ENCODE assay signal across 29 mouse cellular contexts in genomic region chr19:21068381-21068780, GRCm38 (mm10).
"Had no signal": no experiment of that assay in that cellular context is flagged by ENCODE, and none has a peak within 500 bp of the region (broad histone marks: within the 10 kb centered on the region; RNA-seq: fewer than 3 reads in every experiment).

No protein-coding gene starts in this region.

- H3K4me3 ChIP-seq: gastrocnemius, adult 2 months; heart, adult 2 months; heart, embryonic 13.5 days; heart, embryonic 15.5 days; hindbrain, embryonic 10.5 days; hindbrain, embryonic 12.5 days; intestine, embryonic 15.5 days; kidney, embryonic 15.5 days; limb, embryonic 10.5 days; limb, embryonic 12.5 days; liver, embryonic 13.5 days; liver, embryonic 15.5 days had no signal

- H3K4me1 ChIP-seq: heart, embryonic 13.5 days; heart, embryonic 15.5 days; hindbrain, embryonic 10.5 days; hindbrain, embryonic 12.5 days; intestine, embryonic 15.5 days; kidney, embryonic 15.5 days; limb, embryonic 10.5 days; limb, embryonic 12.5 days; liver, embryonic 13.5 days; liver, embryonic 15.5 days had no signal

- H3K9ac ChIP-seq: heart, embryonic 13.5 days; heart, embryonic 15.5 days; hindbrain, embryonic 12.5 days; hindbrain, embryonic 14.5 days; intestine, embryonic 15.5 days; kidney, embryonic 15.5 days; limb, embryonic 12.5 days; liver, embryonic 13.5 days; liver, embryonic 15.5 days had no signal

- H3K4me2 ChIP-seq: heart, embryonic 11.5 days; heart, embryonic 13.5 days; heart, embryonic 15.5 days; hindbrain, embryonic 12.5 days; hindbrain, embryonic 14.5 days; intestine, embryonic 15.5 days; kidney, embryonic 15.5 days; limb, embryonic 12.5 days; liver, embryonic 11.5 days; liver, embryonic 13.5 days; liver, embryonic 15.5 days had no signal

- ATAC-seq: hindbrain, embryonic 16.5 days; inflammation-experienced regulatory T-cells, adult 6 months; intestine, embryonic 15.5 days; intestine, postnatal 0 days had no signal

- H3K27ac ChIP-seq: gastrocnemius, adult 2 months; heart, adult 2 months; heart, embryonic 13.5 days; heart, embryonic 15.5 days; hindbrain, embryonic 10.5 days; hindbrain, embryonic 12.5 days; hindbrain, embryonic 14.5 days; intestine, embryonic 15.5 days; kidney, embryonic 15.5 days; kidney, postnatal 0 days; limb, embryonic 10.5 days; limb, embryonic 12.5 days; liver, embryonic 13.5 days; liver, embryonic 15.5 days had no signal

- DNase-seq: gastrocnemius, adult 2 months; gastrocnemius, postnatal 10 days; gastrocnemius, postnatal 25 days; heart, adult 2 months; heart, postnatal 14 days; heart, postnatal 4 days; kidney, adult 9 months; kidney, postnatal 14 days; kidney, postnatal 36 days; layer of hippocampus, adult 9-11 months; layer of hippocampus, postnatal 36 days; liver; liver, embryonic 13.5 days had no signal

- H3K9me3 ChIP-seq: heart, embryonic 15.5 days; hindbrain, embryonic 12.5 days; intestine, embryonic 15.5 days; kidney, embryonic 15.5 days; limb, embryonic 10.5 days; limb, embryonic 12.5 days; liver, embryonic 15.5 days had no signal

- H3K27me3 ChIP-seq: heart, embryonic 13.5 days; heart, embryonic 15.5 days; hindbrain, embryonic 12.5 days; intestine, embryonic 15.5 days; kidney, embryonic 15.5 days; limb, embryonic 12.5 days; liver, embryonic 13.5 days; liver, embryonic 15.5 days had no signal

- H3K36me3 ChIP-seq: heart, embryonic 13.5 days; heart, embryonic 15.5 days; hindbrain, embryonic 10.5 days; hindbrain, embryonic 12.5 days; intestine, embryonic 15.5 days; kidney, embryonic 15.5 days; limb, embryonic 10.5 days; limb, embryonic 12.5 days; liver, embryonic 13.5 days; liver, embryonic 15.5 days had no signal
